Mouse (Mus musculus) ES-Bruce4 (cell line): ENCODE data around the gene Cand1.

Experiments
- CTCF ChIP-seq: IDR thresholded peaks from one replicate; pipeline ENCODE4 v1.8.1; 2011; ENCODE audit warnings: low read depth, low read length
- EP300 ChIP-seq: IDR thresholded peaks from 2 replicates; pipeline ENCODE4 v1.6.1; 2011; ENCODE audit warnings: low read depth, low read length; ENCODE audit not compliant: insufficient read depth
- POLR2A ChIP-seq: IDR thresholded peaks from one replicate; pipeline ENCODE4 v1.8.1; 2011; ENCODE audit warnings: low read length; ENCODE audit not compliant: insufficient read depth

DNA sequence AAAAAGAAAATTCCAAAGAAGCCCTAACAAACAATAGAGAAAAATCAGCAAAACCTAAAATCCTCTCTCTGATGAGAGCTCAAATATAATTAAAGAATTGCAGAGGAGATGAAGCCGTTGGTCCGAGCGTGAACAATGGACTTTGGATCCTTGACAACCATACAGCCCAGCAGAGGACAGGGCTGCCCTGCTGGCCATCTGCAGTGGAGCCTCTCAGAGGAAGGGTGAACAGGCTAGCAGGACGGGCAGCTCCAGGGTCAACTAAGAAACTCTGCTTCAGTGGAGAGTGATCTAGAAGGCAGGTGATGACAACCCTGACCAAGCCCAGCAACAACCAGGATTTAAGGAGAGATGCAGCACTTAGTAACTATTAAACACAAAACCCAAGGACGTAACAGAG is 18.2 kb downstream of the Cand1 start:
- TF ChIP-seq CTCF (no peak), POLR2A (no peak), EP300 (no peak)
